Mouse (Mus musculus) left cerebral cortex, postnatal 14 days (tissue): ENCODE data around the gene Gdpgp1. TPM values are rescaled to one million over a fixed set of nuclear protein-coding genes. Genes with fewer than 3 reads are reported as not detected.
A peak's percentile ranks its signal among the peaks of the same experiment; 100 is the strongest.

Experiments used
- DNase-seq, 2 experiments: peaks; one replicate each; pipeline ENCODE4 v3.0.0; 2021 to 2022; ENCODE audit warnings: low spot score in 2 of 2, mixed read lengths in 1 of 2
- intact Hi-C: fragments of 180-260 bp; cut with DNase I; formaldehyde crosslinking; loops from one replicate; pipeline ENCODE4 v1.15.1; 2025
- long read RNA-seq, 2 experiments: library from polyadenylated mRNA; stranded (forward); transcript quantifications; one replicate each; pipeline ENCODE4 v2.0.0; 2021
- total RNA-seq, 2 experiments: library from RNA; stranded (reverse); gene quantifications; 2 replicates each; pipeline ENCODE4 v1.2.3; 2021

Gdpgp1 gene
- total RNA-seq: 1 to 10 TPM; 6.6 to 6.7 TPM
- long read RNA-seq, experiment 1, full-length matches to known transcripts: 8 of 8 reads
- long read RNA-seq, experiment 1, partial matches to known transcripts: 0 of 8 reads
- long read RNA-seq, experiment 1, other reads (novel, unspliced or antisense): 0 of 8 reads
- long read RNA-seq, experiment 2, full-length matches to known transcripts: 10 of 10 reads
- long read RNA-seq, experiment 2, partial matches to known transcripts: 0 of 10 reads
- long read RNA-seq, experiment 2, other reads (novel, unspliced or antisense): 0 of 10 reads

GRCm38 (mm10) chr7:80232489-80233029, at the start of gene Gdpgp1, which contains the start of gene Cib1:
Gdpgp1 (plus strand) TSS chr7:80232865.
Cib1 (minus strand) TSS chr7:80232813.
- intact Hi-C loops: no loop called here
- peak; percentile 96 for DNase-seq

GRCm38 (mm10) chr7:80183466-80183865, 49.2 kb upstream of the Gdpgp1 start:
- no peak for DNase-seq
- intact Hi-C loops: no loop called here

GRCm38 (mm10) chr7:80183969-80184368, 48.7 kb upstream of the Gdpgp1 start:
- intact Hi-C loops: no loop called here

GRCm38 (mm10) chr7:80184551-80184950, 48.1 kb upstream of the Gdpgp1 start:
- DNase-seq: no peak
- intact Hi-C loops: no loop called here

More at GRCm38 (mm10) chr7:80183969-80184368, 48.7 kb upstream of the Gdpgp1 start:
- DNase-seq: no peak

GRCm38 (mm10) chr7:80184968-80185367, 47.7 kb upstream of the Gdpgp1 start:
- DNase-seq: no peak
- intact Hi-C loops: no loop called here

DNA sequence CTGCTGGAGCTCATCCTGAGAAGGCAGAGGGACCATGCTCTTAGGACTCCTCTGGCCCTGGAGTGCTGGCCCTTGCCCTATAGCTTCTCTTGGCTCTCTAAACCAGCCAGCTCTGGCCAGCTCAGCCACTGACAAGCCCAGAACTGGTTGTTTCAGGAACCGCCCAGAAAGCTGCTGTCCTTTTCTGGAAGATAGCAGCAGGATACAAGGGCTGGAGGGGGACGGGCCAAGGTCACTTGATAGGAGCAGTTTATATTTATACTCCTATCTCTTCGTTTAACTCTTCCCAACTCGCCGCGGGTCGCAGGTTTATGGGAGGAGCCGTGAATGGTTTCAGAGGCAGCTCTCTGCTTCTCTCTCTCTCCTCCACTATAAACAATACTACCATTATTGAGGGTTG, 46.6 kb upstream of the Gdpgp1 start:
- intact Hi-C loops: no loop called here
- no peak for DNase-seq

DNA sequence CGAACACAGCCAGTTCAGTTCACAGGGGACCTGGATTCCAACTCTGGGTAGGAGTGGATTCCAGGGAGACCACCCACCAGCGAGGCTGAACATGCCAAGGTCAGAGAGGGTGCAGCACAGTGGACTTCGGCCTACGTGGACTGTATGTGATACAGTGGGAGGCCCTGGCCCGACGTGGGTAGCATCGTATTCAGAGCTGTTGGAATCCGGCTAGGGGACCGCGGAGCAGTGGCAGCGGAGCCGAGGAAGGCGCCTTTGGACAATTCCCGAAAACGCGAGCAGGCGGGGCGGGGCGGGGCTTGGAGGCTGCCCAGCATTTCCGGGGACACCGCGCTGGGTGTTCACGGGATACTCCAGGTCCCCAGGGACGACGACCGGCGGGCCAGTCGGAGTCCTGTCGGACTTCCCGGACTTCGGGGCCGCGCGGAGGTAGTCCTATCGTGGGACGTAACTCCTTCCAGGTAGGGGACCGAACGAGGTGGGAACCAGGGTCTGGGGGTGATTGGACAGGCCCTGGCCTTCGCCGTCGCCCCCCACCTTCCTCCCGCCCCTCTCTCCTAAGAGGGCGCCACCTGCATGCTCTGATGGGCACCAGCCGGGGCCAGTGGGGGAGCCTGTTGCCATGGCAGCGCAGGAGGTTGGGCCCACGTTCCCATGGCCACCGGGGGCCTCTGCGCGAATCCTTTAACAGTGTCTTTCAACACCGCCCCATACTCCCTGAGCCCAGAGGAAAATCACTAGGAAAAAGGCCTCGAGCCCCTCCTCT, 46.0 kb upstream of the Gdpgp1 start, which contains the start of gene Sema4b:
Gene Sema4b (plus strand): TSS at position 311 of the 766 bp plus-strand sequence.
- intact Hi-C loops: no loop called here
- DNase-seq: peak; percentile 93 to 97

GRCm38 (mm10) chr7:80187501-80187900, 45.2 kb upstream of the Gdpgp1 start:
- no peak for DNase-seq
- intact Hi-C loops: no loop called here

GRCm38 (mm10) chr7:80188579-80189125, 44.0 kb upstream of the Gdpgp1 start:
- intact Hi-C loops: no loop called here
- DNase-seq: no peak

DNA sequence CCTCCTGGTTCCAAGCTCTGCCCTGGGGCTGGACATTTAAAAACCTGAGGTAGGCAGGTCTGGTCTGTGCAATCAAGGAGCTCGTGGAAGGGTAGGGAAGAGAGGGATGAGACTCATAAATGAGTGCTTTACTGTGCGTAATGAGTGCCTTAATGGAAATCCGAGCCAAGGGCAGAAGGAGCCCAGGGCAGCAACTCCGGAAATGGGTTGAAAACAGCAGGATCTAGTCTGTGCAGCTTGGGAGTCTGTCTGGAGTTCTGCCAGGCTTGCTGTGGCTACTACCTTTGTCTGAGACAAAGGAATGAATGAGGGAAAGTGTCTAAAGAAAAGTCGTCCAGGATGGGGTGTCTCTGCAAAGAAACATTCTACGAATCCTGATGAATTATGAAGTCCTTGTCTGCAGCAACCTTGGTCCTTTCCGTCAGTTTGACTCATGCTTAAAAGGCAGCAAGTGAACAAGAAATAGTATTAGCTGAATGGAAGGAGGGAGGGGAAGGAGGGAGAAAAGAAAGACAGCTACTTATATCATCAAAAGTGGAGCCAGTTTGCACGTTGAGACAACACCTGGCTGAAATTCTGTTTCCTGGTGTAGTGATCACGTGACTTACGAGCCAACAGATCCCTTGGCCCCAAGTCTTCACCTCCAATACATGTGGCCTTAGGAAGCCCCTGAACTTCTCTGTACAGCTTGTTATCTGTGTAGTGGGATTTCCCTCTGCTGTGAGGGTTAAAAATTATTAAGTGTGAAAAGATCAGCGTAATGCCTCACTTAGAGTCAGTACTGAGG, 43.3 kb upstream of the Gdpgp1 start:
- intact Hi-C loops: no loop called here
- DNase-seq: no peak

- intact Hi-C loops: no loop called here
- no peak for DNase-seq
These were observed 41.2 kb upstream of the Gdpgp1 start for GRCm38 (mm10) chr7:80191455-80191854.

DNA sequence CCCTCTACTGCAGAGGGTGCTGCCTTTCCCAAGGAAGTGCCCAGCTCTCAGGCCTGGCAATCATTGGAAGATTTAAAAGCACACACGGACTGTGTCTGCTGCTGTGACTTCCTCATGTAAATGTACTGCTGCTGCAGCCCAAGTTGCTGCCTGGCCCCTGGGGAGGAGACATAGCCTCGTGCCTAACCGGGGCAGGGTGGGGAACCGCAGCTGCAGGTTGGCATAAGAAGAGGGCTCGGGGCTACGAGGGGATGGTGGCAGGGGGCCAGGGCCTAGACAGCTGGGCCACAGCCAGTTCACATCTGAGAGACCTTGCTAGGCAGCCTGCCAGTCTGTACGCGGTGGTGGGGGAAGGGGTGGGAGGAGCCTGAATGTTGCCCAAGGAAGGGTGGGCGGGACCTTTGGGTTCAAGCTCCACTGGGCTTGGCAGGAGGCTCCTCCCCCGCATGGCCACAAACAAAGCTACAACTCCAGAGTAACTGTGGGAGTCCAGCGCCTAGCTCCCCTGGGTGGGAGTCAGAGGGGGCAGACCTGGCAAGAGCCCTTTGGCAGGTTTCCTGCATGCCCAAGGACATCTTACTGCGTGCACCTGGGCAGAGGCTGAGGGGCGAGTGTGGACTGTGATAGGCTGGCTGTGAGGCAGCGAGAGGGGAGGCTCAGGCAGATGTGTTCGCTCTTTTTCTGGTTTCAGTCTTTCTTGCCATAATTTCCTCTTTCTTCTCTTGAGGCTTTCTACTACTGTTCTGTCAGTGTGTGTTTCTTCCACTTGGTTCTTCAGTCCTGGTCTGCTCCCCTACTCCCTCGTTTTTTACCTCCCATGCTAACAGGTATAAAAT, 40.2 kb upstream of the Gdpgp1 start:
- intact Hi-C loops: no loop called here
- DNase-seq: peak; percentile 73 to 77

DNA sequence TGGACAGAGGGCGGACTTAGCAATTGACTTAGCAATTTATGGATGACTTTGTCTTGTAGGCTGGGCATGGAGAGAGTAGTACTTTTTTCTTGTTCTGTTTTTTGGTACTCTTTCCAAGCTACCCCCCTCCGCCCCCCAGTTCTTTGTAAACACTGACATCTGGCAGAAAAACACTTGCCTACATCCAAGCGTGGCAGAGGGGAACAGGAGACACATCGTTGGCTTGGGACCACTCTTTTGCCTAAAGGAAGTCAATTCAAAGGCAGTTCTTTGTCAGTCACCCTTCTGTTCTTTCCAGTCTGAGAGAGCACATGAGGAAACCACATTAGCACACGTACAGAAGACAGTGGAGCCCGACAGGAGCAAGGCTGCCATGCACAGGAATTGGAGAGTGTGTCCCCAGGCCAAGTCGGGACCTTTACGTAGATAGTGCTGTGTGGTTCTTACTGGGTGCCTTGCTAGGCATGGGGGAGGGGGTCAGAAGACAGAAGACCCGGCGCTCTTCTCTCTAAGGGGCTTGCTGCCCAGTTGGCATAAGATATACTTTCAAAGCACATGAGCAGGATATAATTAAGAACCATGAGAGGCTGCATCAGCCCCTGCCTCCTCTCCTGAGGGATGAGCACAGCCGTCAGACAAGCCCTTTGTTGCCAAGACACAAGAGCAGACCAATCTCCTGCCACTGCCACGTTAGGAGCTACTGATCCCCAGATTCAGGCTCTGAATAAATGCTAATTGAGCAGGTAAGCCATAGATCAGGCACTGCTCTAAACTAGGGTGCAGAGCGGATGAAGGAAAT, 38.5 kb upstream of the Gdpgp1 start:
- intact Hi-C loops: no loop called here
- no peak for DNase-seq

GRCm38 (mm10) chr7:80195146-80195545, 37.5 kb upstream of the Gdpgp1 start:
- no peak for DNase-seq
- intact Hi-C loops: loop anchor here (5.0 kb wide), 1 partner anchor 53 kb away; no protein-coding TSS in a partner anchor

- no peak for DNase-seq
- intact Hi-C loops: loop anchor here (5.0 kb wide), 1 partner anchor 53 kb away; no protein-coding TSS in a partner anchor
These were observed 36.9 kb upstream of the Gdpgp1 start for GRCm38 (mm10) chr7:80195576-80196263.

DNA sequence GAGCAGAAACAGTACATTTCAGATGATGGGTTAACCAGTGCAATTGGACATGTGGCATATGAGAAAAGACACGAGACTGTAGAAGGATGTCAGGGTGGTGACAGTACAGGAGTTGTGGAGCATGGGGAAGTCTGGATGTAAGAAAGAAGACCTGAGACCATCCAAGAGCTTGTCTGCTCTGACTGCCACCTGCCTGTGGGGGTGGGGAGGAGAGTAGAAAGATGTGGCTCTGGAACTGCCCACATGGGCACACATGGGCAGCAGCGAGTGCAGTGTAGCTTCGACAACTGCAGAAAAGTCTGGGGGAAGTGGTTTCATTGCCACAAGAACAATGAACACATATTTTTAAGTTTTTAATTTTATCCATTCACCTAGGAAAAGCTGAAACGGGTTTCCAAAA, 35.3 kb upstream of the Gdpgp1 start:
- intact Hi-C loops: loop anchor here (5.0 kb wide), 1 partner anchor 55 kb away; no protein-coding TSS in a partner anchor
- peak in 1 of 2 experiments; percentile 66 for DNase-seq
